10 mouse cellular contexts compared by ENCODE assay signal in the genomic region with DNA sequence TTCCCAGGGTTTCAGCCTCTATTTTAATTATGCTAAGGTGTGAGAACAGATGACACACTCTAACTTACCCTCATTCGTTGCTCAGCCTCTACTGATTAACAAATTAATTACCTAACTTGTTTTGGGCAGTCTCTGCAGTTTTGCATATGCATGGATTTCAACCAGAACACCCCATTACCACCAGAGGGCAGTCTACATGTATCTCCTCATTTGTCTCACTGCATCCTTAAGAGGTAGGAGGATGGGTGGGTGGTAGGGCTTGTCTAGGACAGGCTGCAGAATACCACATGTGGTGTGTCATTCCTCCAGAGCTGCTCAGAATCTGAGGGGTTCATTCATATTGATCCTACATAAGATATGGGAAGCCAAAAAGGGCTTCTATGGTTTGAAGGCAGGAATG. TPM values are rescaled to one million over a fixed set of nuclear protein-coding genes. Genes with fewer than 3 reads are reported as not detected.
DNase-seq lines count a peak whose midpoint lies in the region; ATAC-seq and TF ChIP-seq lines count a peak whose summit lies in the region.
"Had no signal": no experiment of that assay in that cellular context is flagged by ENCODE, and none has a peak within 500 bp of the region (broad histone marks: within the 10 kb centered on the region; RNA-seq: fewer than 3 reads in every experiment).

No protein-coding gene starts in this region.

- peaks cover 72% of the 10 kb centered on the region for H3K36me3 ChIP-seq in liver, adult 2 months (ENCODE audit: control insufficient read depth, insufficient read depth, low read length)
- H3K36me3 ChIP-seq in liver, embryonic 12.5 days = no peaks in the 10 kb centered on the region
- H3K36me3 ChIP-seq: hindbrain, embryonic 15.5 days had no signal

- H3K27me3 ChIP-seq in liver, adult 2 months (ENCODE audit: control insufficient read depth, insufficient read depth, low read length) = no peaks in the 10 kb centered on the region
- H3K27me3 ChIP-seq in liver, embryonic 12.5 days (replicated peaks) = 0 out of 2 replicates have a peak, but pooled peaks cover 6% of the 10 kb centered on the region
- H3K27me3 ChIP-seq: hindbrain, embryonic 15.5 days had no signal

- no peak overlapping the region for H3K27ac ChIP-seq in liver, adult 2 months (replicated peaks; ENCODE audit: insufficient read depth, low read depth, low read length)
- H3K27ac ChIP-seq in liver, embryonic 12.5 days = no peak overlapping the region
- H3K27ac ChIP-seq: hindbrain, embryonic 15.5 days had no signal

- TF ChIP-seq CTCF in liver, adult 2 months (IDR thresholded peaks at IDR 0.05; ENCODE audit: low read depth, low read length) = peak; percentile 36

- H3K79me2 ChIP-seq in liver, adult 2 months (ENCODE audit: control insufficient read depth, insufficient read depth, low read length) = no peaks in the 10 kb centered on the region

- ATAC-seq in liver, embryonic 12.5 days = no peak
- peak; percentile 69 for ATAC-seq in inflammation-experienced regulatory T-cells, adult 6 months
- ATAC-seq in neutrophil, adult 5-6 weeks (ENCODE audit: extremely low read depth, insufficient number of reproducible peaks, low FRiP score, poor library complexity, severe bottlenecking) = peak; percentile 46; the same call in 1 of the 2 replicates

- no peaks in the 10 kb centered on the region for H3K9me3 ChIP-seq in liver, embryonic 12.5 days (replicated peaks)
- H3K9me3 ChIP-seq: hindbrain, embryonic 15.5 days had no signal

- 42% methylated on average over 1 of the region's 1 CpGs for WGBS in liver, adult 2 months
- 17% methylated on average over 1 of the region's 1 CpGs for WGBS in liver, embryonic 12.5 days (ENCODE audit: insufficient replicate concordance)

- H3K4me3 ChIP-seq in liver, adult 2 months (ENCODE audit: insufficient read depth, low read depth, low read length) = no peak overlapping the region
- H3K4me3 ChIP-seq in liver, embryonic 12.5 days = no peak overlapping the region
- H3K4me3 ChIP-seq: hindbrain, embryonic 15.5 days; myocyte had no signal

- no peak overlapping the region for H3K4me2 ChIP-seq in liver, embryonic 12.5 days
- H3K4me2 ChIP-seq: hindbrain, embryonic 15.5 days had no signal

- H3K9ac ChIP-seq in liver, adult 2 months (ENCODE audit: low read depth, low read length) = no peak overlapping the region
- H3K9ac ChIP-seq in liver, embryonic 12.5 days = no peak overlapping the region
- H3K9ac ChIP-seq: hindbrain, embryonic 15.5 days had no signal

- no peak for TF ChIP-seq POLR2A in liver, adult 2 months (IDR thresholded peaks at IDR 0.05; ENCODE audit: extremely low read depth, insufficient read depth, low read length)

- no peaks in the 10 kb centered on the region for H3K4me1 ChIP-seq in liver, adult 2 months (ENCODE audit: control insufficient read depth, insufficient read depth, low read length)
- H3K4me1 ChIP-seq in liver, embryonic 12.5 days = no peaks in the 10 kb centered on the region
- H3K4me1 ChIP-seq: hindbrain, embryonic 15.5 days had no signal

- DNase-seq in cerebellum, adult 8-10 months = peak; percentile 24
- no peak for DNase-seq in cerebellum, adult 11 months
- DNase-seq in liver, adult 2 months (ENCODE audit: extremely low read depth, low read depth, low spot score) = peak; percentile 49
- peak; percentile 67 for DNase-seq in brain, adult 2 months (ENCODE audit: low read depth, low spot score)
- DNase-seq in right cerebral cortex, postnatal 4 days = no peak

RNA-seq across cellular contexts. Expression of a gene that starts 31.7 kb away (rescaled TPM):
- total RNA-seq in liver, adult 2 months (2014; rRNA removed) = 19.5 and 24.5 TPM in 2 replicates
- 3.3 and 4.5 TPM in 2 replicates for polyA plus RNA-seq in liver, adult 2 months (2012; rRNA removed)
- 0.81 and 1.2 TPM in 2 replicates for polyA plus RNA-seq in liver, embryonic 12.5 days (2016; fragmentation: Nextera tagmentation; extraction: Ambion mirVana)
- 10 to 100 TPM; 36.0 to 48.6 (median 36.6) TPM for polyA plus RNA-seq in inflammation-experienced regulatory T-cells, adult 6 months (2017; shearing (Covaris generic))
- 87.9 and 94.6 TPM in 2 replicates for total RNA-seq in neutrophil, adult 5-6 weeks (2017)

Comparison
In these comparisons a context has a peak if more than half of its experiments do, and no peak if none do; other contexts are left out.
1. DNase-seq: peak in cerebellum, adult 8-10 months (single experiment), liver, adult 2 months (single experiment) and brain, adult 2 months (single experiment); none in cerebellum, adult 11 months (single experiment) and right cerebral cortex, postnatal 4 days (single experiment).